Comparison of ENCODE assay signal across 8 mouse cellular contexts in the genomic region with DNA sequence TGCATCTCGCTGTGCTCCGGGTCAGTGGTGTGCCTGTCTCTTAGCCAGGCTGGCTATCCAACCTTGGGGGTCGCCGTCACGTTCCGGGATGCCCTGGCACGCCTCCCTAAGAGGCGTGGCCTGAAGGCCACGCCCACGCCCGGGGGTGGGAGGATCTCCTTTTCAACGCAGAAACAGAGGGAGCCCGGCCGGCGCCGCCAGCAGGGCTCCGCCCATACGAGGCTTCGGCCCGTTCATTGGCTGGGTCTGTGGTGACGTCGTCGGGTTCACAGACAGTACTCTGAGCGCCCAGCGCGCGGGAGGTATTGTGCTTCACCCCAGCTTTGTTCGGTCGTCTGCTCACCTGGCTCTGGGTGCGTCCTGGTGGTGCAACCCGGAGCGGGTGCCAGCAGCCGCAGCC. TPM values are rescaled to one million over a fixed set of nuclear protein-coding genes. Genes with fewer than 3 reads are reported as not detected.
A peak's percentile ranks its signal among the peaks of the same experiment; 100 is the strongest.
DNase-seq lines count a peak whose midpoint lies in the region; ATAC-seq lines count a peak whose summit lies in the region.

A gene (plus strand): TSS at position 236 of the 400 bp plus-strand sequence.

- DNase-seq in B cell, adult 2 months, result peak; percentile 94
- DNase-seq in brain, adult 2 months (ENCODE audit: low read depth, low spot score), result peak; percentile 98
- DNase-seq in heart, embryonic 10.5 days (ENCODE audit: low spot score), result peak; percentile 98
- peak; percentile 93 for DNase-seq in liver
- peak; percentile 88 to 91 for DNase-seq in spleen, postnatal 4 days (ENCODE audit: low spot score in 2 of 2)

- peak within 1 kb of the TSS; percentile 94 for H3K27ac ChIP-seq in heart, embryonic 10.5 days
- peak within 1 kb of the TSS; percentile 98 for H3K27ac ChIP-seq in kidney, embryonic 15.5 days

- H3K9me3 ChIP-seq in heart, embryonic 10.5 days, result no peaks in the 10 kb centered on the region
- H3K9me3 ChIP-seq in kidney, embryonic 15.5 days (replicated peaks), result no peaks in the 10 kb centered on the region

- peak; percentile 88 for ATAC-seq in erythroblast, adult 5-6 weeks (replicated peaks; ENCODE audit: low FRiP score, poor library complexity, severe bottlenecking)
- peak; percentile 98 for ATAC-seq in kidney, embryonic 15.5 days (replicated peaks; ENCODE audit: low FRiP score)
- ATAC-seq in monocyte, adult 5-6 weeks (replicated peaks; ENCODE audit: insufficient number of reproducible peaks, low FRiP score, low TSS enrichment, poor library complexity, severe bottlenecking), result peak; percentile 87

- H3K4me3 ChIP-seq in heart, embryonic 10.5 days, result peak within 1 kb of the TSS; percentile 91
- H3K4me3 ChIP-seq in kidney, embryonic 15.5 days (replicated peaks), result peak within 1 kb of the TSS; percentile 91

- peaks cover 11% of the 10 kb centered on the region for H3K36me3 ChIP-seq in heart, embryonic 10.5 days
- peaks cover 14% of the 10 kb centered on the region for H3K36me3 ChIP-seq in kidney, embryonic 15.5 days

- H3K4me1 ChIP-seq in heart, embryonic 10.5 days, result peaks cover 23% of the 10 kb centered on the region
- peaks cover 31% of the 10 kb centered on the region for H3K4me1 ChIP-seq in kidney, embryonic 15.5 days

- H3K9ac ChIP-seq in kidney, embryonic 15.5 days, result peak within 1 kb of the TSS; percentile 89

- WGBS in heart, embryonic 10.5 days, result under 1% methylated on average over 32 of the region's 33 CpGs
- 0% methylated on average over 33 of the region's 33 CpGs for WGBS in kidney, embryonic 15.5 days

- peaks cover 11% of the 10 kb centered on the region; the same call in 1 of the 2 replicates for H3K27me3 ChIP-seq in heart, embryonic 10.5 days (ENCODE audit: insufficient read depth, poor library complexity, severe bottlenecking)
- peaks cover 6% of the 10 kb centered on the region; the same call in 1 of the 2 replicates for H3K27me3 ChIP-seq in kidney, embryonic 15.5 days

- peak within 1 kb of the TSS; percentile 90 for H3K4me2 ChIP-seq in kidney, embryonic 15.5 days

RNA-seq across cellular contexts. Expression of the gene that starts here (rescaled TPM):
- total RNA-seq in erythroblast, adult 5-6 weeks (2015; ENCODE audit: low replicate concordance), result 3.3 and 10.0 TPM in 2 replicates
- 2.9 and 3.5 TPM in 2 replicates for total RNA-seq in erythroblast, adult 5-6 weeks (2017; ENCODE audit: low replicate concordance)
- 14.8 and 19.9 TPM in 2 replicates for polyA plus RNA-seq in heart, embryonic 10.5 days (2016; fragmentation: Nextera tagmentation; extraction: Ambion mirVana)
- polyA plus RNA-seq in kidney, embryonic 15.5 days (2015; fragmentation: Nextera tagmentation; extraction: Ambion mirVana), result 28.1 and 30.2 TPM in 2 replicates
- 3.2 to 7.5 TPM (median 4.8 TPM) in 3 replicates for total RNA-seq in monocyte, adult 5-6 weeks (2017)

Comparison
In these comparisons a context has a peak if more than half of its experiments do, and no peak if none do; other contexts are left out.
1. Peak in every context shown above with its lines: DNase-seq, ATAC-seq, H3K4me3 ChIP-seq and H3K27ac ChIP-seq.